Mouse (Mus musculus) heart, adult 2 months (tissue): ENCODE data around the gene Mark4.

Source experiments
- CTCF ChIP-seq: fragments of 200-600 bp; IDR thresholded peaks from 2 replicates; pipeline ENCODE4 v1.8.1; 2022; ENCODE audit warnings: antibody characterized with exemption, mild to moderate bottlenecking, moderate library complexity
- EP300 ChIP-seq: fragments of 200-500 bp; IDR thresholded peaks from 2 replicates; pipeline ENCODE4 v1.6.1; 2011; ENCODE audit warnings: low read depth, low read length, control low read depth; ENCODE audit not compliant: insufficient read depth

DNA sequence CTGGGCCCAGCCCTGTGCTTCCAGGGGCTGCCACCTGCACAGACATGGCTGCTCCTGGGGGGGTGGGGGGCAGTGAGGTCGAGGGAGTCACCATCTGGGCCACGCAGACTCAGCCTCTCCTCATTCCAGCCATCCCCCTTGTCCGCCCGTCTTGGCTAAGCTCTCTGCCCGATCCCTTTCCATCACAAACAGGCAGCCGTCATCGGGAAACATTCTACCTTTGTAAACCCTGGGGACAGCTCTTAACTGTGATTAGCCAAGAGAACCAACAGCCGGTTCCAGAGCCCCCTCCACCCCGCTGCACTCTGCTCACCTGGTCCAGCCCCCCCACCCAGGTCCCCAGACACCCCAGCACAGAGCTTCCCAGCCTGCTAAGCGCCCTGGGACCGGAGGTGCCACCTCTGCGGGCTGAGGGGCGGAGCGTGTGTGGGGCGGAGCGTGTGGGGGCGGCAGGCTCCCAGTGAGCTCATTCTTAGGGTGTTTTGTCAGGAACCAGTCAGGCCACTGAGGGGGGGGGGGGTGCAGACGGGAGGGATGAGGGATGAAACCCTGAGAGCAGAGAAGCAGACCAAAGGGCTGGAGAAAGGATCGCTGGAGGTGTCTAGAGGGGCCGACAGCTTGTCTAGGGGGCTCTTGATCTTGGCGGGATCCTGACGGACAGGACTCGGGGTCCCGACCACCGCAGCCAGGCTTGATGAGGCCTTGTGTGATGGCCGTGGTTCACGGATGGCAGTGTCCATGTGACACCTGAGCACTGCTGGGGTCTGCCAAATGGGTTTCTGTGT lies 58.9 kb downstream of the Mark4 start:
- TF ChIP-seq EP300 (no peak), CTCF (no peak)
